Mouse (Mus musculus) megakaryocyte, embryonic 14.5 days (primary cell): Measurements from ENCODE around the gene Dctn2.

Experiments
- FLI1 ChIP-seq: IDR thresholded peaks from 2 replicates; pipeline ENCODE4 v1.6.1; 2012; ENCODE audit warnings: low read length, inconsistent platforms, mixed read lengths
- GATA1 ChIP-seq: IDR thresholded peaks from 3 replicates; pipeline ENCODE4 v1.6.1; 2012; ENCODE audit warnings: mixed read lengths, low read length, inconsistent platforms, borderline replicate concordance

DNA sequence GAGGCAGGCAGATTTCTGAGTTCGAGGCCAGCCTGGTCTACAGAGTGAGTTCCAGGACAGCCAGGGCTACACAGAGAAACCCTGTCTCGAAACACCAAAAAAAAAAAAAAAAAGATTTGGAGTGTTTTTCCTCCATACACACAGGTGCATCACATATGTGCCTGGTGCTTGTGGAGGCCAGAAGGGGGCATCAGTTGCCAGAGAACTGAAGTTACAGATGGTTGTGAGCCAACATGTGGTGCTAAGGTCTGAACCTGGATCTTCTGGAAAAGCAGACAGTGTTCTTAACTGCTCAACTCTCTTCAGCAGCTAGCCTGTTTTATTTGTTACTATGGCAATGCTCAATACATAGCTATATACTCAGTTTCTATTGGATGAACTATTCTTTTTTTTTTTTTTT, 13.6 kb downstream of the Dctn2 start:
- TF ChIP-seq GATA1 (no peak), FLI1 (no peak)
